Mouse (Mus musculus) embryonic fibroblast, embryonic 13.5 days (primary cell): ENCODE results near the gene Mgst3.

ENCODE experiments used
- CTCF ChIP-seq: IDR thresholded peaks from 2 replicates; pipeline ENCODE4 v1.5.1; 2011; ENCODE audit warnings: mild to moderate bottlenecking, control low read depth, low read length, moderate library complexity, borderline replicate concordance; ENCODE audit not compliant: insufficient read depth
- POLR2A ChIP-seq: IDR thresholded peaks from 2 replicates; pipeline ENCODE4 v1.6.1; 2011; ENCODE audit warnings: low read depth, mild to moderate bottlenecking, control low read depth, low read length, moderate library complexity

DNA sequence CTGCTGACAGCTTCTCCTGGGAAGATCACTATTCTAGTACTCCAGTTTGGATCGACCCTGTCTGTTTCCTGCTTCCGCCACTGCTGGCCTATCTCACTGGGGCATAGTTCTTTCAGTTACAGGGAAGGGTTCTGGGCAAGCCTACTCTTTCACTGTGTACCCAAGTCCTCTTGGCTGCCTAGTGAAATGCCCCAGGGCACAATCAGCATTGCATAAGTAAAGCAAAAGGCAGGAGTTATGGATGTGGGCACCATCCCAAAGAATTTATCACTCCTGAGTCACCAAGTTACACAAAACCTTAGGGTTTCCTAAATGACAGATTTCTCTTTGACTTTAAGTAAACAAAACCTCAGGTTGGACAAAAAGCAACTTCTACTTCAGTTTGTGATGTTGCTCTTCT is 6.3 kb downstream of the Mgst3 start:
- TF ChIP-seq CTCF: no peak
- no peak for TF ChIP-seq POLR2A
